Mouse (Mus musculus) monocyte, adult 2 months (primary cell): ENCODE data around the gene Actrt2.

ENCODE experiments used
- DNase-seq, 2 experiments: peaks; one replicate each; pipeline ENCODE4 v3.0.0; 2022; ENCODE audit warnings: low spot score in 2 of 2, low read depth in 1 of 2

Actrt2 gene

GRCm38 (mm10) chr4:154683068-154683752 lies 15.5 kb upstream of the Actrt2 start:
- DNase-seq: no peak

- no peak for DNase-seq
These were observed 14.6 kb upstream of the Actrt2 start for GRCm38 (mm10) chr4:154682311-154682710.

- no peak for DNase-seq
These were observed 7.9 kb upstream of the Actrt2 start for GRCm38 (mm10) chr4:154675441-154676000.

GRCm38 (mm10) chr4:154674966-154675365 lies 7.3 kb upstream of the Actrt2 start:
- DNase-seq: no peak

- no peak for DNase-seq
These were observed 6.9 kb upstream of the Actrt2 start for GRCm38 (mm10) chr4:154674541-154674940.

- no peak for DNase-seq
These were observed 6.3 kb upstream of the Actrt2 start for GRCm38 (mm10) chr4:154673986-154674385.

GRCm38 (mm10) chr4:154672027-154672426 lies 4.4 kb upstream of the Actrt2 start:
- DNase-seq: no peak

- DNase-seq: no peak
These were observed 3.7 kb upstream of the Actrt2 start for GRCm38 (mm10) chr4:154671232-154671912.

GRCm38 (mm10) chr4:154662681-154663215 lies 4.9 kb downstream of the Actrt2 start:
- no peak for DNase-seq

GRCm38 (mm10) chr4:154661256-154661655 lies 6.4 kb downstream of the Actrt2 start:
- DNase-seq: no peak

- DNase-seq: no peak
These were observed 7.6 kb downstream of the Actrt2 start for GRCm38 (mm10) chr4:154660025-154660424.

GRCm38 (mm10) chr4:154655134-154655910 lies 12.3 kb downstream of the Actrt2 start:
- DNase-seq: no peak

- DNase-seq: no peak
These were observed 15.2 kb downstream of the Actrt2 start for GRCm38 (mm10) chr4:154652494-154652893.

- no peak for DNase-seq
These were observed 18.5 kb downstream of the Actrt2 start for GRCm38 (mm10) chr4:154649083-154649747.

- DNase-seq: no peak
These were observed 25.2 kb downstream of the Actrt2 start for GRCm38 (mm10) chr4:154642496-154642895.

GRCm38 (mm10) chr4:154641296-154642110 lies 26.2 kb downstream of the Actrt2 start:
- no peak for DNase-seq

- no peak for DNase-seq
These were observed 27.0 kb downstream of the Actrt2 start for GRCm38 (mm10) chr4:154640443-154641295.

GRCm38 (mm10) chr4:154639591-154640442 lies 27.9 kb downstream of the Actrt2 start:
- no peak for DNase-seq
